ENCODE assay signal across 22 mouse cellular contexts in the genomic region with DNA sequence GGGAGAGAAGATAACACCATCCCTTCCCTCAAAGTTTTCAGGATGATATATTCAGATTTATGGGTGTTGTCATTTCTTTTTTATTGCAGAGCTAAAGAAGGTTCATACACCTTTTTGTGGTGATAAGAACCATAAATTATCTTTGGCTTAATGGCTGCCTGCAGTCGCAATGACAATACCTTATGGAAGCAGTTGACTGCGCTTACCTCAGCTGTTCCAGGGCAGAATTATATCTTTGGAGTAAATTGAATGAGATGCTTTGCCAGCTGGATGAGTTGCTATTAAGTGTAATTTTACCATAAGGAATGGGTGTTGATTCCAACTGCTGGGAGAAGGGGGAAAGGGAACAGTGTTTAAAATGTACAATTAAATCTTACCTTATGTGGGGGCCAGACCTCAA.
"Had no signal": no experiment of that assay in that cellular context is flagged by ENCODE, and none has a peak within 500 bp of the region (broad histone marks: within the 10 kb centered on the region; RNA-seq: fewer than 3 reads in every experiment).

No protein-coding gene starts in this region.

- DNase-seq: liver, embryonic 13.5 days; liver, postnatal 0 days; lung, adult 2 months; lung, postnatal 14 days; lung, postnatal 36 days; midbrain, embryonic 14.5 days; retina, postnatal 1 day; right cerebral cortex, adult 18-20 months; right cerebral cortex, postnatal 25 days; right cerebral cortex, postnatal 4 days; spleen, adult 18-20 months; thymus, adult 18-20 months; thymus, postnatal 14 days; thymus, postnatal 36 days had no signal

- H3K36me3 ChIP-seq: liver, embryonic 13.5 days; liver, embryonic 15.5 days; lung, embryonic 15.5 days; midbrain, embryonic 10.5 days; midbrain, embryonic 12.5 days had no signal

- H3K4me1 ChIP-seq: liver, embryonic 13.5 days; liver, embryonic 15.5 days; lung, embryonic 15.5 days; midbrain, embryonic 10.5 days; midbrain, embryonic 12.5 days had no signal

- H3K27ac ChIP-seq: liver, embryonic 13.5 days; liver, embryonic 15.5 days; lung, embryonic 15.5 days; macrophage; midbrain, embryonic 10.5 days; midbrain, embryonic 12.5 days had no signal

- H3K4me3 ChIP-seq: liver, embryonic 13.5 days; liver, embryonic 15.5 days; lung, embryonic 15.5 days; midbrain, embryonic 10.5 days; midbrain, embryonic 12.5 days; myocyte had no signal

- ATAC-seq: liver, postnatal 0 days; lung, postnatal 0 days; midbrain, embryonic 16.5 days had no signal

- H3K9me3 ChIP-seq: liver, embryonic 13.5 days; liver, embryonic 15.5 days; lung, embryonic 15.5 days; midbrain, embryonic 10.5 days; midbrain, embryonic 12.5 days had no signal

- H3K27me3 ChIP-seq: liver, embryonic 13.5 days; liver, embryonic 15.5 days; lung, embryonic 15.5 days; midbrain, embryonic 12.5 days had no signal

- H3K4me2 ChIP-seq: liver, embryonic 13.5 days; liver, embryonic 15.5 days; lung, embryonic 15.5 days; midbrain, embryonic 12.5 days had no signal

- H3K9ac ChIP-seq: liver, embryonic 13.5 days; liver, embryonic 15.5 days; liver, postnatal 0 days; lung, embryonic 15.5 days; midbrain, embryonic 12.5 days had no signal
